Mouse (Mus musculus): ENCODE results near the gene Ryr3.

Ryr3 gene

GRCm38 (mm10) chr2:113216746-113217461 is at the start of gene Ryr3:
Ryr3 (minus strand) TSS chr2:113217096.
- DNase-seq = no peak

- no peak for DNase-seq
Measured at GRCm38 (mm10) chr2:113238871-113239270, 22.0 kb upstream of the Ryr3 start.

- DNase-seq = no peak
Measured at GRCm38 (mm10) chr2:113236993-113237392, 20.1 kb upstream of the Ryr3 start.

- DNase-seq = no peak
Measured at GRCm38 (mm10) chr2:113234559-113234958, 17.7 kb upstream of the Ryr3 start.

GRCm38 (mm10) chr2:113233356-113233755 is 16.5 kb upstream of the Ryr3 start:
- no peak for DNase-seq

GRCm38 (mm10) chr2:113216105-113216745 is 671 bp downstream of the Ryr3 start:
- DNase-seq = no peak

GRCm38 (mm10) chr2:113210023-113210422 is 6.9 kb downstream of the Ryr3 start:
- DNase-seq = no peak

- no peak for DNase-seq
Measured at GRCm38 (mm10) chr2:113209263-113209662, 7.6 kb downstream of the Ryr3 start.

- DNase-seq = no peak
Measured at GRCm38 (mm10) chr2:113202857-113203256, 14.0 kb downstream of the Ryr3 start.

GRCm38 (mm10) chr2:113199030-113199679 is 17.7 kb downstream of the Ryr3 start:
- peak in 1 of 2 experiments; percentile 10 for DNase-seq

GRCm38 (mm10) chr2:113187158-113187557 is 29.7 kb downstream of the Ryr3 start:
- no peak for DNase-seq

GRCm38 (mm10) chr2:113181701-113182100 is 35.2 kb downstream of the Ryr3 start:
- DNase-seq = no peak

GRCm38 (mm10) chr2:113178047-113178446 is 38.8 kb downstream of the Ryr3 start:
- no peak for DNase-seq

- no peak for DNase-seq
Measured at GRCm38 (mm10) chr2:113176337-113176736, 40.6 kb downstream of the Ryr3 start.

GRCm38 (mm10) chr2:113168096-113168495 is 48.8 kb downstream of the Ryr3 start:
- DNase-seq = no peak

- DNase-seq = no peak
Measured at GRCm38 (mm10) chr2:113161494-113161893, 55.4 kb downstream of the Ryr3 start.

GRCm38 (mm10) chr2:113137766-113138165 is 79.1 kb downstream of the Ryr3 start:
- DNase-seq = no peak

GRCm38 (mm10) chr2:113123476-113123875 is 93.4 kb downstream of the Ryr3 start:
- no peak for DNase-seq

GRCm38 (mm10) chr2:113119080-113119479 is 97.8 kb downstream of the Ryr3 start:
- DNase-seq = no peak

GRCm38 (mm10) chr2:113116788-113117187 is 100.1 kb downstream of the Ryr3 start:
- no peak for DNase-seq

- DNase-seq = no peak
Measured at GRCm38 (mm10) chr2:113115897-113116283, 101.0 kb downstream of the Ryr3 start.

GRCm38 (mm10) chr2:113115248-113115896 is 101.5 kb downstream of the Ryr3 start:
- DNase-seq = no peak

GRCm38 (mm10) chr2:113104609-113105008 is 112.3 kb downstream of the Ryr3 start:
- no peak for DNase-seq

Measured in thymus, postnatal 36 days (tissue).